Mouse (Mus musculus): ENCODE data around the gene Nckap1l. TPM values are rescaled to one million over a fixed set of nuclear protein-coding genes. Genes with fewer than 3 reads are reported as not detected.

The Nckap1l gene
- total RNA-seq, 1 experiment: 11.0 TPM

DNA sequence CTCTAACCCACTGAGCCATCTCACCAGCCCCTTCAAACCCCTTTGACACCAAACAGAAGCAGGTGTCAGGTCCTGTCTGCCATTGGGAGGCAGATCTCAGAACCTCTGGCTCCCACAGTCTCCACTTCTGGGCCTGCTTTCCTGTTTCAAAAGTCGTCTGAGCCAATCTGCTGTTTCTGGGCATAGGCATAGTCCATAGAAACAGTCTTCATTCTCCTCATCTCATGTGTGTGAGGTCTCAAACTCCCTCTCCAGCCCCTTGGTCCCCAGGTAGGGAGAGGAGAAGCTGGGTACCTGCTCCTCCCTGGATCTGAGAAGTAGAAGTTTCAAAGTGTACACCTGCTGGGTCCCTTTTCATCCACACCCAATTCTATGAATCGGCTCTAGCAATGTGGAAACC, 82.9 kb downstream of the Nckap1l start:
- no peak overlapping the region for H3K27ac ChIP-seq (ENCODE audit: insufficient read depth, low read depth, low read length, poor library complexity, severe bottlenecking)
- H3K9me3 ChIP-seq (ENCODE audit: control insufficient read depth, insufficient read depth, low read depth, low read length): no peaks in the 10 kb centered on the region
- TF ChIP-seq HCFC1 (IDR thresholded peaks at IDR 0.05; ENCODE audit: borderline replicate concordance, insufficient read depth, low read length): no peak
- TF ChIP-seq ZNF384 (IDR thresholded peaks at IDR 0.05; ENCODE audit: low read depth, low read length): no peak
- no peak for TF ChIP-seq CHD2 (IDR thresholded peaks at IDR 0.05; ENCODE audit: low read depth, low read length)
- TF ChIP-seq MAFK (IDR thresholded peaks at IDR 0.05; ENCODE audit: insufficient read depth, low read depth, low read length): no peak
- no peak for TF ChIP-seq ZC3H11A (IDR thresholded peaks at IDR 0.05; ENCODE audit: borderline replicate concordance, low read depth, low read length)
- DNase-seq (ENCODE audit: low read depth, low spot score): no peak
- H3K4me1 ChIP-seq (ENCODE audit: control insufficient read depth in 2 of 2, insufficient read depth in 2 of 2, low read length in 2 of 2, poor library complexity in 1 of 2): peaks cover 0 to 18% of the 10 kb centered on the region in 2 experiments; a peak in 2 of 4 replicates
- H3K9ac ChIP-seq (ENCODE audit: insufficient read depth, low read depth, low read length, poor library complexity, severe bottlenecking): no peak overlapping the region
- in situ Hi-C loops (cut with MboI; ENCODE audit: low sequenced_read_pairs in 2 of 2, unreplicated experiment in 2 of 2): no loop called here
- peak overlapping the region in 1 of 2 experiments; percentile 79; a peak in 2 of 4 replicates for H3K4me3 ChIP-seq (ENCODE audit: insufficient read depth in 1 of 2, low read depth in 1 of 2, low read length in 2 of 2, poor library complexity in 1 of 2, severe bottlenecking in 1 of 2)
- H3K36me3 ChIP-seq (ENCODE audit: control insufficient read depth, insufficient read depth, low read length, poor library complexity, severe bottlenecking): no peaks in the 10 kb centered on the region; the same call in 1 of the 2 replicates

DNA sequence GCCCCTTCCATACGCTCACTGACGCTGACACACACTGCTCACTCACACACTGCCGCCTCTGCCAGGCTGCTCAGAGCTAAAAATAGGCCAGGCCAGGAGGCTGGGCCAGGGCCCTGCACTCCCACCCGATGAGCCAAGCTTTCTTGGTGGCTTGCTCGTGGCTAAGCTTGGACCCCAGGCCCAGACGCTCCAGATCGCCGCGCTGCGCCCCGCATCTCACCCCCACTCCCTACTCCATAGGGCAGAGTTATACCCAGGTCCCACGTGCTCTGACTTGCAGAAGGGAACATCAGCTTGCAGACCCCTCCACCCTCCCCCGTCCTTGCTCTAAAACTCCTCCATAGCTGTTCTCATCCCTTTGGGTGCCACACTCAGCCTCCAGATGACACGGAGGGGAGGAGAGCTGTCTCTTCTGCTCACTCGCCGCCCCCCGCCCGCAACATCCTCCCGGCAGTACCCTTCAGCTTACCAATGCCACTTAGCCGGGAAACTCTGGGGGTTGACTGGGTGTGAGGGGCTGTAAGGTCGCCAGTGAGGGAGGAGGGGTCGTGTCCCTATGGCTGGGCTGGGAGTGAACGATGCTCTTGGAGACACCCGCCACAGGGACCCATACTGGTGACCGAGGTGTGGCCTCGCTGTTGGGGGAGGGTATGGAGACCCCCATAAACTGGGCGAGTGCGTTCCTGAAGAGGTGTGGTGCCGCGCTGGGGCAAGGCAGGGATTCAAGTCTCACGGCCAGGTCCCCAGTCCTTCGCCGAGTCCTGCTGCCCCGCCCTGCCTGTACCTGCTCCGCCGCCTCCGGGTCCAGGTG, 83.6 kb downstream of the Nckap1l start:
- TF ChIP-seq HCFC1 (IDR thresholded peaks at IDR 0.05; ENCODE audit: borderline replicate concordance, insufficient read depth, low read length): no peak
- no peak for TF ChIP-seq ZNF384 (IDR thresholded peaks at IDR 0.05; ENCODE audit: low read depth, low read length)
- TF ChIP-seq ZC3H11A (IDR thresholded peaks at IDR 0.05; ENCODE audit: borderline replicate concordance, low read depth, low read length): no peak
- no peak for TF ChIP-seq MAFK (IDR thresholded peaks at IDR 0.05; ENCODE audit: insufficient read depth, low read depth, low read length)
- in situ Hi-C loops (cut with MboI; ENCODE audit: low sequenced_read_pairs in 2 of 2, unreplicated experiment in 2 of 2): no loop called here
- Histone ChIP-seq H3K27ac (ENCODE audit: insufficient read depth, low read depth, low read length, poor library complexity, severe bottlenecking) (no peak overlapping the region), H3K36me3 (ENCODE audit: control insufficient read depth, insufficient read depth, low read length, poor library complexity, severe bottlenecking) (no peaks in the 10 kb centered on the region; the same call in 1 of the 2 replicates), H3K9ac (ENCODE audit: insufficient read depth, low read depth, low read length, poor library complexity, severe bottlenecking) (peak overlapping the region; percentile 71), H3K4me3 (ENCODE audit: insufficient read depth in 1 of 2, low read depth in 1 of 2, low read length in 2 of 2, poor library complexity in 1 of 2, severe bottlenecking in 1 of 2) (peak overlapping the region; percentile 72 to 79), H3K4me1 (ENCODE audit: control insufficient read depth in 2 of 2, insufficient read depth in 2 of 2, low read length in 2 of 2, poor library complexity in 1 of 2) (peaks cover 0 to 18% of the 10 kb centered on the region in 2 experiments; a peak in 2 of 4 replicates), H3K9me3 (ENCODE audit: control insufficient read depth, insufficient read depth, low read depth, low read length) (no peaks in the 10 kb centered on the region)
- no peak for DNase-seq (ENCODE audit: low read depth, low spot score)

DNA sequence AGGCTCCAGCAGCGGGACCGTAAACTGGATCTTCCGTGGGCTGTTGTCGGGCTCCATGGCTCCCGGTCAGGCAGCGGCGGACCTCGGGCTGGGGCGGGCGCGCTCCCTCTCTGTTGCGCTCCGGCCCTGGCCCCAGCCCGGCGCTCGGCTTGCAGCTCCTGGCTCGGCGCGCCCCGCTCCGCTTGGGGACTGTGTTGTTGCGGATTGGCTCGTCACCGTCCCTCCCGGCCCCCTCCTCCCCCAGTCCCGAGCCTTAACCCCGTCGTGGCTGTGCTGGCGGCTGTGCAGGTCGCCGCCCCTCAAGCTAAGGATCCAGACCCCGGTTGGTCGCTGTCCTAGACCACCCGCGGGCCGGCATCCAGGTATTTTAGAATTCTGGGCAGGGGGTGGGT, 84.2 kb downstream of the Nckap1l start, which contains the start of gene Ppp1r1a:
Gene Ppp1r1a (minus strand): TSS at position 182 of the 392 bp plus-strand sequence.
- Histone ChIP-seq H3K9me3 (ENCODE audit: control insufficient read depth, insufficient read depth, low read depth, low read length) (no peaks in the 10 kb centered on the region), H3K9ac (ENCODE audit: insufficient read depth, low read depth, low read length, poor library complexity, severe bottlenecking) (peak within 1 kb of the TSS; percentile 71), H3K4me1 (ENCODE audit: control insufficient read depth in 2 of 2, insufficient read depth in 2 of 2, low read length in 2 of 2, poor library complexity in 1 of 2) (peaks cover 0 to 18% of the 10 kb centered on the region in 2 experiments; a peak in 2 of 4 replicates), H3K4me3 (ENCODE audit: insufficient read depth in 1 of 2, low read depth in 1 of 2, low read length in 2 of 2, poor library complexity in 1 of 2, severe bottlenecking in 1 of 2) (peak within 1 kb of the TSS; percentile 72 to 79), H3K36me3 (ENCODE audit: control insufficient read depth, insufficient read depth, low read length, poor library complexity, severe bottlenecking) (no peaks in the 10 kb centered on the region; the same call in 1 of the 2 replicates), H3K27ac (ENCODE audit: insufficient read depth, low read depth, low read length, poor library complexity, severe bottlenecking) (no peak within 1 kb of the TSS)
- DNase-seq (ENCODE audit: low read depth, low spot score): peak; percentile 62
- TF ChIP-seq ZC3H11A (IDR thresholded peaks at IDR 0.05; ENCODE audit: borderline replicate concordance, low read depth, low read length) (no peak), HCFC1 (IDR thresholded peaks at IDR 0.05; ENCODE audit: borderline replicate concordance, insufficient read depth, low read length) (peak; percentile 32; the same call in 1 of the 2 replicates)
- in situ Hi-C loops (cut with MboI; ENCODE audit: low sequenced_read_pairs in 2 of 2, unreplicated experiment in 2 of 2): no loop called here

DNA sequence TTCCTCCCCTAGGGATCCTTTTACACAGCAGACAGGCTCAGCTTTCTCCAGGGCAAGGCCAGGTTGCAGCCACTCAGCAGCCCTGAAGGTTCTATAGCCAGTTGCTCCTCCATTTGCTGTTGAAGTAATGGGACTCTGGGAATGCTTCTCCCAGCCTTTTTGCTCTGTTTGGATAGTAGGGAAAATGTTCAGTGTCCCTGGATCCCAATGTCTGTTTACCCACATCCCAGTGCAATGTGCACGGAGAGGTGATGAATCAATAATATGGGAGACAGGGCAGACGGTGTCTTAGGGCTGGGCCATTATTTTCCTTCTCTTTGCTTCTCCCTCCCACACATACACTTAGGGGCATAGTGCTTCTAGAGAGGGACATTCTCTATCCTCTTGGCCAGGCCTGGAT, 85.7 kb downstream of the Nckap1l start:
- no peaks in the 10 kb centered on the region for H3K9me3 ChIP-seq (ENCODE audit: control insufficient read depth, insufficient read depth, low read depth, low read length)
- no peak overlapping the region for H3K27ac ChIP-seq (ENCODE audit: insufficient read depth, low read depth, low read length, poor library complexity, severe bottlenecking)
- in situ Hi-C loops (cut with MboI; ENCODE audit: low sequenced_read_pairs in 2 of 2, unreplicated experiment in 2 of 2): no loop called here
- H3K4me3 ChIP-seq (ENCODE audit: insufficient read depth in 1 of 2, low read depth in 1 of 2, low read length in 2 of 2, poor library complexity in 1 of 2, severe bottlenecking in 1 of 2): no peak overlapping the region
- H3K9ac ChIP-seq (ENCODE audit: insufficient read depth, low read depth, low read length, poor library complexity, severe bottlenecking): no peak overlapping the region
- peaks cover 0 to 18% of the 10 kb centered on the region in 2 experiments; a peak in 2 of 4 replicates for H3K4me1 ChIP-seq (ENCODE audit: control insufficient read depth in 2 of 2, insufficient read depth in 2 of 2, low read length in 2 of 2, poor library complexity in 1 of 2)
- TF ChIP-seq CHD2 (IDR thresholded peaks at IDR 0.05; ENCODE audit: low read depth, low read length): no peak
- no peak for TF ChIP-seq HCFC1 (IDR thresholded peaks at IDR 0.05; ENCODE audit: borderline replicate concordance, insufficient read depth, low read length)
- TF ChIP-seq ZNF384 (IDR thresholded peaks at IDR 0.05; ENCODE audit: low read depth, low read length): no peak
- no peak for TF ChIP-seq ZC3H11A (IDR thresholded peaks at IDR 0.05; ENCODE audit: borderline replicate concordance, low read depth, low read length)
- TF ChIP-seq MAFK (IDR thresholded peaks at IDR 0.05; ENCODE audit: insufficient read depth, low read depth, low read length): no peak
- DNase-seq (ENCODE audit: low read depth, low spot score): no peak
- H3K36me3 ChIP-seq (ENCODE audit: control insufficient read depth, insufficient read depth, low read length, poor library complexity, severe bottlenecking): no peaks in the 10 kb centered on the region; the same call in 1 of the 2 replicates
